ENCODE assay signal across 11 mouse cellular contexts in the genomic region with DNA sequence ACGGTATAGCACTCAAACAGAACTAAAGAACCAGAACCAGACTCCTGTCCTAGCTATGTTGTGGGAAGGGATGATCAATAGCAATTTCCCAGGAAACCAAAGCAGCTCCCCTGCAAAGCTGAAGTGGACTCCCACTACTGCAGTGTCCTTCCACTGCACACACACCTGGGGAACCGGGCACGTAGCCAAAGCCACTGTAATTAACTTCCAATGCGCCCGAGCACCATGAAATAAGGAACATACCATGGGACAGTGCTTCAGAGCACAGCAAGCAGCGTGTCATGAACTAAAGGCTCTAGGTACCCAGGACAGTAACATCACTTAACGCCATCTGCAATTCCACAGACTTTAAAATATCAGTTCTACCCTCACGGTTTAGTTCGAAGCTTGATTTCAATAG.
DNase-seq lines count a peak whose midpoint lies in the region; ATAC-seq lines count a peak whose summit lies in the region.
"Had no signal": no experiment of that assay in that cellular context is flagged by ENCODE, and none has a peak within 500 bp of the region (broad histone marks: within the 10 kb centered on the region; RNA-seq: fewer than 3 reads in every experiment).

No protein-coding gene starts in this region.

- H3K9ac ChIP-seq in embryonic facial prominence, embryonic 14.5 days (ENCODE audit: low read depth, low read length) = no peak overlapping the region
- no peak overlapping the region for H3K9ac ChIP-seq in kidney, embryonic 16.5 days (replicated peaks; ENCODE audit: low read length)
- H3K9ac ChIP-seq: liver, embryonic 15.5 days had no signal

- H3K4me2 ChIP-seq in embryonic facial prominence, embryonic 14.5 days (ENCODE audit: low read depth, low read length) = no peak overlapping the region
- no peak overlapping the region for H3K4me2 ChIP-seq in kidney, embryonic 16.5 days (replicated peaks; ENCODE audit: low read depth, low read length)
- H3K4me2 ChIP-seq: liver, embryonic 15.5 days had no signal

- no peak overlapping the region for H3K4me3 ChIP-seq in embryonic facial prominence, embryonic 14.5 days (ENCODE audit: low read depth, low read length)
- H3K4me3 ChIP-seq in embryonic facial prominence, embryonic 10.5 days = no peak overlapping the region
- no peak overlapping the region for H3K4me3 ChIP-seq in kidney, embryonic 16.5 days (ENCODE audit: low read length)
- H3K4me3 ChIP-seq: hindbrain, embryonic 10.5 days; liver, embryonic 15.5 days had no signal

- 66% methylated on average over 9 of the region's 9 CpGs for WGBS in embryonic facial prominence, embryonic 14.5 days
- 93% methylated on average over 9 of the region's 9 CpGs for WGBS in embryonic facial prominence, embryonic 10.5 days
- 69% methylated on average over 9 of the region's 9 CpGs for WGBS in kidney, embryonic 16.5 days

- H3K27me3 ChIP-seq in embryonic facial prominence, embryonic 14.5 days (replicated peaks; ENCODE audit: control insufficient read depth, insufficient read depth, low read length) = no peaks in the 10 kb centered on the region
- no peaks in the 10 kb centered on the region for H3K27me3 ChIP-seq in embryonic facial prominence, embryonic 10.5 days (replicated peaks; ENCODE audit: low read depth, poor library complexity, severe bottlenecking)
- H3K27me3 ChIP-seq in kidney, embryonic 16.5 days (ENCODE audit: insufficient read depth, low read length) = no peaks in the 10 kb centered on the region
- H3K27me3 ChIP-seq: liver, embryonic 15.5 days had no signal

- H3K27ac ChIP-seq in embryonic facial prominence, embryonic 14.5 days (replicated peaks; ENCODE audit: low read depth, low read length) = no peak overlapping the region
- H3K27ac ChIP-seq in embryonic facial prominence, embryonic 10.5 days (replicated peaks) = no peak overlapping the region
- H3K27ac ChIP-seq in kidney, embryonic 16.5 days (ENCODE audit: low read length) = no peak overlapping the region
- H3K27ac ChIP-seq: hindbrain, embryonic 10.5 days; liver, embryonic 15.5 days had no signal

- peak; percentile 20 for DNase-seq in embryonic facial prominence, embryonic 14.5 days (ENCODE audit: low spot score)
- DNase-seq in embryonic facial prominence, embryonic 10.5 days (ENCODE audit: low spot score) = no peak
- peak; percentile 35 for DNase-seq in kidney, adult 18-20 months
- DNase-seq in right cerebral cortex, postnatal 4 days = peak; percentile 13
- no peak for DNase-seq in right cerebral cortex, postnatal 25 days
- DNase-seq in layer of hippocampus, postnatal 25 days (ENCODE audit: extremely low spot score in 1 of 2, low spot score in 1 of 2) = no peak
- no peak for DNase-seq in adrenal gland, adult 8-10 months
- DNase-seq: right cerebral cortex, adult 18-20 months had no signal

- no peaks in the 10 kb centered on the region for H3K9me3 ChIP-seq in embryonic facial prominence, embryonic 14.5 days (ENCODE audit: control insufficient read depth, low read length)
- H3K9me3 ChIP-seq in embryonic facial prominence, embryonic 10.5 days = no peaks in the 10 kb centered on the region
- no peaks in the 10 kb centered on the region for H3K9me3 ChIP-seq in kidney, embryonic 16.5 days (ENCODE audit: low read length)
- H3K9me3 ChIP-seq: hindbrain, embryonic 10.5 days; liver, embryonic 15.5 days had no signal

- H3K36me3 ChIP-seq in embryonic facial prominence, embryonic 14.5 days (ENCODE audit: control insufficient read depth, insufficient read depth, low read length) = peaks cover 4% of the 10 kb centered on the region
- peaks cover 11% of the 10 kb centered on the region for H3K36me3 ChIP-seq in embryonic facial prominence, embryonic 10.5 days (replicated peaks)
- H3K36me3 ChIP-seq in kidney, embryonic 16.5 days (ENCODE audit: insufficient read depth, low read length) = 0 out of 2 replicates have a peak, but pooled peaks cover 6% of the 10 kb centered on the region

- ATAC-seq in embryonic facial prominence, embryonic 14.5 days (ENCODE audit: low read depth) = no peak
- ATAC-seq in kidney, embryonic 16.5 days (ENCODE audit: low FRiP score, low TSS enrichment) = no peak

- H3K4me1 ChIP-seq in embryonic facial prominence, embryonic 14.5 days (ENCODE audit: control insufficient read depth, insufficient read depth, low read length) = no peaks in the 10 kb centered on the region
- no peaks in the 10 kb centered on the region for H3K4me1 ChIP-seq in embryonic facial prominence, embryonic 10.5 days
- H3K4me1 ChIP-seq in kidney, embryonic 16.5 days (ENCODE audit: insufficient read depth, low read length) = no peaks in the 10 kb centered on the region
- H3K4me1 ChIP-seq: hindbrain, embryonic 10.5 days; liver, embryonic 15.5 days had no signal

Comparison
In these comparisons a context has a peak if more than half of its experiments do, and no peak if none do; other contexts are left out.
1. DNase-seq: peak in embryonic facial prominence, embryonic 14.5 days (single experiment), kidney, adult 18-20 months (single experiment) and right cerebral cortex, postnatal 4 days (single experiment); none in embryonic facial prominence, embryonic 10.5 days (single experiment), right cerebral cortex, postnatal 25 days (single experiment), layer of hippocampus, postnatal 25 days (0 of 2) and adrenal gland, adult 8-10 months (single experiment).